Mouse (Mus musculus): ENCODE results near the gene Rfc1. TPM values are rescaled to one million over a fixed set of nuclear protein-coding genes. Genes with fewer than 3 reads are reported as not detected.

Gene Rfc1
- polyA plus RNA-seq (2012; ENCODE audit: insufficient read depth, insufficient read length, missing spikeins) = 17.6 and 21.5 TPM in 2 replicates

DNA sequence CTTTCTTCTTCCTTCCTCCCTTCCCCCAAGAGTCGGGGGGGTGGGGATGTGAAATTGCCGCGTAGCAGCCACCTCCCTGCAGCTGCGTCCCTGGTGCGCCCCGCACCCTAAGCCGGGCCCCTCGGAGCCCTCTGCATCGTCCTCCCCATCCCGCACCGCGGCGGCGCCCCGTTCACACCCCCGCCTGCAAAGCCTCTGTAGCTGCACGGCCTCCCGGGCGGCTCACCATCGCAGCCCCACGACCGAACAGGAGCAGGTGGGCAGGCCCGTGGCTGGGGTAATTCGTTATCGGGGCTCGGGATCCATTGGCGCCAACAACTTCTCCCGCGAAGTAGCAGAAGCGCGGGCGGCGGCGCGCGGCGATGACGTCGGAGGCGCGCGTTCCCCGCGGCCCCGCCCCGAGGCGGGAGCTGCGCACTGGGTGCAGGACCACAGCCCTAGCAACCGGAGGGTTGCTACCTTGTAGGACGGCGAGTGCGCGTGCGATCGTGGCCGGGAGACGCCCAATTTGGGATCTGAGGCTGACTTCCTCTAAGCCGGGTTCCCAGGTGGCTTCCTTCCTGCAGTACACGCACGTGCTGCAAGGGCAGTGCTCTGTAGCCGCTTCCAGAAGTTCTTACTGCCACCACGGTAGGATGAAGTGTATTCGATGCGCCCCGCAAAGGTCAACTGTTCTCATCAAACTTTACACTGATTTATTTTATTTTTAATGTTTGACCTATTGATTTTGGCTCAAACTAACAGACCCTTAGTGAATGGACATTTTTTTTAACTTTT is at the start of gene Rfc1:
Gene Rfc1 (minus strand): TSS at position 373 of the 777 bp plus-strand sequence.
- Histone ChIP-seq H3K4me3 (ENCODE audit: insufficient read depth, low read depth, low read length) (peak within 1 kb of the TSS; percentile 99), H3K4me1 (ENCODE audit: control insufficient read depth, insufficient read depth, insufficient read length, low read length) (peaks cover 3% of the 10 kb centered on the region; the same call in 1 of the 2 replicates), H3K27ac (replicated peaks; ENCODE audit: low read depth, low read length) (no peak within 1 kb of the TSS; the same call in 1 of the 2 replicates)

DNA sequence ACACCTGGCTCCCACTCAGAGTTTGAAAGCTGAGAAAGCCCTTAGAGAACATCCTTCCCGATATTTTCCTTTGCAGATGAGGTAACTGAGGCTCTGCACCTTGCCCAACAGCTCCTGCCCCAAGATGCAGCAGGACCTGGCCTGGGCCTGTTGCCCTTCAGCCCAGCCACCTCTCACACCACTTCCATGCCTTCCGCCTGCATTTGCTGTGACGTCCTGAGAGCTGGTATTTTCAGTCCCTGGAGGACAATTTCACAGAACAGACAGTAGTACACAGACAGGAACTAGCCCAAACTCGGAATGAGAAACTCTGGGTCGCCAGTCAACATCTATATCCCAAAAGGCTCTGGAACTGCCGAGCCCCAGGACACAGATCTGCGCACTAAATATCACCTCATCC is 39.3 kb upstream of the Rfc1 start:
- H3K4me1 ChIP-seq (ENCODE audit: control insufficient read depth, insufficient read depth, insufficient read length, low read length) = peaks cover 8% of the 10 kb centered on the region
- peak overlapping the region; percentile 31; the same call in 1 of the 2 replicates for H3K27ac ChIP-seq (replicated peaks; ENCODE audit: low read depth, low read length)
- H3K4me3 ChIP-seq (ENCODE audit: insufficient read depth, low read depth, low read length) = no peak overlapping the region

GRCm38 (mm10) chr5:65371551-65371950 is 36.1 kb upstream of the Rfc1 start:
- Histone ChIP-seq H3K4me1 (ENCODE audit: control insufficient read depth, insufficient read depth, insufficient read length, low read length) (peaks cover 2% of the 10 kb centered on the region; the same call in 1 of the 2 replicates), H3K27ac (replicated peaks; ENCODE audit: low read depth, low read length) (no peak overlapping the region)

GRCm38 (mm10) chr5:65367837-65368236 is 32.4 kb upstream of the Rfc1 start:
- Histone ChIP-seq H3K27ac (replicated peaks; ENCODE audit: low read depth, low read length) (no peak overlapping the region), H3K4me1 (ENCODE audit: control insufficient read depth, insufficient read depth, insufficient read length, low read length) (no peaks in the 10 kb centered on the region), H3K4me3 (ENCODE audit: insufficient read depth, low read depth, low read length) (no peak overlapping the region)

More at GRCm38 (mm10) chr5:65371551-65371950, 36.1 kb upstream of the Rfc1 start:
- H3K4me3 ChIP-seq (ENCODE audit: insufficient read depth, low read depth, low read length) = no peak overlapping the region

- peaks cover 8% of the 10 kb centered on the region; the same call in 1 of the 2 replicates for H3K4me1 ChIP-seq (ENCODE audit: control insufficient read depth, insufficient read depth, insufficient read length, low read length)
- H3K4me3 ChIP-seq (ENCODE audit: insufficient read depth, low read depth, low read length) = no peak overlapping the region
- peak overlapping the region; percentile 64 for H3K27ac ChIP-seq (replicated peaks; ENCODE audit: low read depth, low read length)
Observed at GRCm38 (mm10) chr5:65357771-65358170, 22.3 kb upstream of the Rfc1 start.

DNA sequence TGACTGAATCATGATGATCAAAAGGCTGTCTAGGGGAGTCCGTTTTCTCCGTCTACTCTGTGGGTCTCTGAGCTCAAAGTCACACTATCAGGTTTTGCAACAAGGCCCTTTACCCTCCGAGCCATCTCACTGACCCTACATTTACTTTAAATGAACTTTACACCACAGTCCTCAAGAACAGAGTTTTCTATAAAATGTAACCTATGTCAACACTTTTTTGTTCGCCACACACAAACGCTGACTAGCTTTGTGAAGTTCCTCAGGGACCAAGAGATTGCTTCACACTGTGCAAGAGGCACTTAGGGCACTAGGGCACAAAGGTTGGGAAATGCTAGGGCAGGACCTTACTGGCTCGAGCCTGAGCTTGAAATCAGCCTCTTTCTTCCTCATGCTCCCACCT is 21.4 kb upstream of the Rfc1 start:
- H3K27ac ChIP-seq (replicated peaks; ENCODE audit: low read depth, low read length) = peak overlapping the region; percentile 86
- H3K4me3 ChIP-seq (ENCODE audit: insufficient read depth, low read depth, low read length) = no peak overlapping the region
- H3K4me1 ChIP-seq (ENCODE audit: control insufficient read depth, insufficient read depth, insufficient read length, low read length) = peaks cover 8% of the 10 kb centered on the region; the same call in 1 of the 2 replicates

DNA sequence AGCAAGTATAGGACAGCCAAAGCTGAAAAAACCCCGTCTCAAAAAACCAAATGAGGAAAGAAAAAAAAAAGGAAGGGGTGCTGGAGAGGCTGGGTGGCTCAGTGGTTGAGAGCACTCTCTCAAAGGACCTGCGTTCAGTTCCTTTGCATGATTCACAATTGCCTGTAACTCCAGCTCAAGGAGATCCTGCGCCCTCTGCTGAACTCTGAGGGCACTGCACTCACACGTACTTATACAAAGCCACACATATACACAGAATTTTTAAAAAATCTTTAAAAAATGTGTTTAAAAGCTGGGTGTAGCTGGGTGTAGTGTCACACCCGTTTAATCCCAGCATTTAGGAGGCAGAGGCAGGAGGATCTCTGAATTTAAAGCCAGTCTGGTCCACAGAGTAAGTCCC is 19.5 kb upstream of the Rfc1 start:
- Histone ChIP-seq H3K27ac (replicated peaks; ENCODE audit: low read depth, low read length) (no peak overlapping the region), H3K4me1 (ENCODE audit: control insufficient read depth, insufficient read depth, insufficient read length, low read length) (peaks cover 8% of the 10 kb centered on the region; the same call in 1 of the 2 replicates), H3K4me3 (ENCODE audit: insufficient read depth, low read depth, low read length) (no peak overlapping the region)

- H3K4me1 ChIP-seq (ENCODE audit: control insufficient read depth, insufficient read depth, insufficient read length, low read length) = peaks cover 8% of the 10 kb centered on the region; the same call in 1 of the 2 replicates
- no peak overlapping the region for H3K4me3 ChIP-seq (ENCODE audit: insufficient read depth, low read depth, low read length)
- H3K27ac ChIP-seq (replicated peaks; ENCODE audit: low read depth, low read length) = no peak overlapping the region
Observed at GRCm38 (mm10) chr5:65354097-65354496, 18.6 kb upstream of the Rfc1 start.

GRCm38 (mm10) chr5:65350508-65350907 is 15.0 kb upstream of the Rfc1 start:
- H3K27ac ChIP-seq (replicated peaks; ENCODE audit: low read depth, low read length) = peak overlapping the region; percentile 75
- H3K4me1 ChIP-seq (ENCODE audit: control insufficient read depth, insufficient read depth, insufficient read length, low read length) = 0 out of 2 replicates have a peak, but pooled peaks cover 2% of the 10 kb centered on the region
- H3K4me3 ChIP-seq (ENCODE audit: insufficient read depth, low read depth, low read length) = peak overlapping the region; percentile 1; the same call in 1 of the 2 replicates

GRCm38 (mm10) chr5:65348168-65348567 is 12.7 kb upstream of the Rfc1 start, which contains the start of gene Klb:
TSS of gene Klb (plus strand) at chr5:65348314.
- H3K4me1 ChIP-seq (ENCODE audit: control insufficient read depth, insufficient read depth, insufficient read length, low read length) = no peaks in the 10 kb centered on the region
- H3K4me3 ChIP-seq (ENCODE audit: insufficient read depth, low read depth, low read length) = peak within 1 kb of the TSS; percentile 71
- H3K27ac ChIP-seq (replicated peaks; ENCODE audit: low read depth, low read length) = peak within 1 kb of the TSS; percentile 52

DNA sequence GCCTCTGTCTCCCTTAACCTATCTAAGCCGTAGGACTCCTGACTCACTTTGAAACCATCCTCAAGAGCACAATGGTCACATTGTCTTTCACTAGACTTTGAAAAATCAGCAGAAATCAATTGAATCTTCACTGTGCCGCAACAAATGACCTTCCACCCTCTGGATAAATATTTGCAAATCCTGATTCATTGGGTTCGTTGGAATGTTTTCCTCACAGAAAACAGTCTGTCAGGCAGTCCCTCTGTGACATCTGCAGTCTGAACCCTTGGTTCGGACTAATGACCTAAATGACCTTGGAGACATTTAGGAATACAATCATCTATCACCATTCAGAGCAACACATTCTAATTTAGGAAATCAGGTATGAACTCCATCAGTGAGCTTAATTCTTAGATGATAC is 4.7 kb upstream of the Rfc1 start:
- Histone ChIP-seq H3K27ac (replicated peaks; ENCODE audit: low read depth, low read length) (no peak overlapping the region), H3K4me3 (ENCODE audit: insufficient read depth, low read depth, low read length) (no peak overlapping the region), H3K4me1 (ENCODE audit: control insufficient read depth, insufficient read depth, insufficient read length, low read length) (no peaks in the 10 kb centered on the region)

- no peak overlapping the region for H3K27ac ChIP-seq (replicated peaks; ENCODE audit: low read depth, low read length)
- H3K4me1 ChIP-seq (ENCODE audit: control insufficient read depth, insufficient read depth, insufficient read length, low read length) = peaks cover 3% of the 10 kb centered on the region; the same call in 1 of the 2 replicates
- no peak overlapping the region for H3K4me3 ChIP-seq (ENCODE audit: insufficient read depth, low read depth, low read length)
Observed at GRCm38 (mm10) chr5:65338394-65338793, 2.9 kb upstream of the Rfc1 start.

DNA sequence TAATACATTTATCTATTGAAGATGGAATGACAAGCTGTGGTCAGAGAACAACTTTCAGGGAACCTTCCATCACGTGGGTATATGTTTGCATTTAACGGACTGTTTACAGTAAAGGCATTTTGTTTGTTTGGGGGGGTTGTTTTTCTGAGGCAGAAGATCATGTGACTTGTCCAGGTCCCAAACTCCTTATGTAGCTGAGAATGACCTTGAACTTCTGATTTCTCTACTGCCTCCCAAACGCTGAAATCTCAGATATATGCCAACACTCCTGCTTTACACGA is 545 bp upstream of the Rfc1 start:
- Histone ChIP-seq H3K27ac (replicated peaks; ENCODE audit: low read depth, low read length) (no peak overlapping the region), H3K4me3 (ENCODE audit: insufficient read depth, low read depth, low read length) (peak overlapping the region; percentile 99; the same call in 1 of the 2 replicates), H3K4me1 (ENCODE audit: control insufficient read depth, insufficient read depth, insufficient read length, low read length) (peaks cover 3% of the 10 kb centered on the region; the same call in 1 of the 2 replicates)

GRCm38 (mm10) chr5:65334788-65335187 is 682 bp downstream of the Rfc1 start:
- H3K27ac ChIP-seq (replicated peaks; ENCODE audit: low read depth, low read length) = no peak overlapping the region; the same call in 1 of the 2 replicates
- peak overlapping the region; percentile 99 for H3K4me3 ChIP-seq (ENCODE audit: insufficient read depth, low read depth, low read length)
- H3K4me1 ChIP-seq (ENCODE audit: control insufficient read depth, insufficient read depth, insufficient read length, low read length) = peaks cover 3% of the 10 kb centered on the region; the same call in 1 of the 2 replicates

DNA sequence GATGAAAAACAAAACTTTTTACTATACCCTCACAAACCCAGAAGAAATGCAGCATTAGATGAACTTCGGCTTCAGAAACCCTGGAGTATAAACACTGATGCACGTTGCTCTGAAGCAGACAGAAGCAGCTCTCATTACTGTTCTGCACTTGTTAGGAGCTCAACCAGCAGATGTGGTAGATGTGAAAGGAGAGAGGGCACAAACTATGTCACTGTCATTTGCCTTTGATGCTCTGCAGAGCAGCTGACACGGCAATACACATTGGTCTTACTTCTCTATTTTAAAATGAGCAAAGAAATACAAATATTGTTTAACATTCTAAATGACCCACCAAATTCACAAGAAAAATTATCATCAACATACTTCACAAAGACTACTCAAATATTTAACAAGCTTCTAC is 5.5 kb downstream of the Rfc1 start:
- peaks cover 5% of the 10 kb centered on the region for H3K4me1 ChIP-seq (ENCODE audit: control insufficient read depth, insufficient read depth, insufficient read length, low read length)

GRCm38 (mm10) chr5:65326212-65326611 is 9.3 kb downstream of the Rfc1 start:
- Histone ChIP-seq H3K4me3 (ENCODE audit: insufficient read depth, low read depth, low read length) (peak overlapping the region; percentile 47), H3K4me1 (ENCODE audit: control insufficient read depth, insufficient read depth, insufficient read length, low read length) (peaks cover 4% of the 10 kb centered on the region), H3K27ac (replicated peaks; ENCODE audit: low read depth, low read length) (peak overlapping the region; percentile 88)

More for the DNA sequence above, 5.5 kb downstream of the Rfc1 start:
- H3K4me3 ChIP-seq (ENCODE audit: insufficient read depth, low read depth, low read length) = no peak overlapping the region
- H3K27ac ChIP-seq (replicated peaks; ENCODE audit: low read depth, low read length) = no peak overlapping the region

Data from brown adipose tissue, adult 24 weeks (tissue).